ENCODE assay signal across 21 mouse cellular contexts in the genomic region with DNA sequence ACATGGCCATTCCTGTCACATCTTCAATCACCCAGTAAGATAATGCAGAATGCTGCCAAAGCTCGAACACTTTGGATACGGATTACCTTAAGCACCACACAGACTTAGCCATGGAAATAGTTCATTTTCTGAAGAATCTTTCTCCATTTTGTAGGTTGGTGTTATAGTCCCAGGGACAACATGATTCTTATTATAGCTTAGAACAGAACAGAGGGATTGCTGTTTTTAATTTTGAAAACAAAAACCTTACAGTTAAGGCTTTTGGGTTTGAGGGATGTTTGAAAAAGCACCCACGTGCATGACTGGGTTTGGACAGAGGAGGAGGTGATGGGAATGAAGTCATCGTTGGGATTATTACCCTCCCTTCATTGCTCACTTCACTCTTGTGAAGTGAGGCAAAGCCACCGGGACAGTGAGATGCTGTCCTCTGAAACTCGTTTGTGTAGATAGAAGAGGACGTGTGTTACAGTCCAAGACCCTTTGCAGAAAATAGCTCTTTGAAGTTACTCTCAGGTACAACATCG. TPM values are rescaled to one million over a fixed set of nuclear protein-coding genes. Genes with fewer than 3 reads are reported as not detected.
DNase-seq lines count a peak whose midpoint lies in the region; ATAC-seq and TF ChIP-seq lines count a peak whose summit lies in the region.
"Had no signal": no experiment of that assay in that cellular context is flagged by ENCODE, and none has a peak within 500 bp of the region (broad histone marks: within the 10 kb centered on the region; RNA-seq: fewer than 3 reads in every experiment).

No protein-coding gene starts in this region.

- DNase-seq in forebrain, embryonic 11.5 days (ENCODE audit: low spot score) = no peak
- no peak for DNase-seq in forebrain, embryonic 10.5 days (ENCODE audit: extremely low spot score, low spot score)
- no peak for DNase-seq in heart, adult 2 months
- DNase-seq in heart, postnatal 14 days = no peak
- DNase-seq in left cerebral cortex, adult 18-20 months (ENCODE audit: low spot score in 2 of 2) = peak; percentile 19 to 38
- DNase-seq in left cerebral cortex, postnatal 4 days = no peak
- peak; percentile 14 to 22 for DNase-seq in right cerebral cortex, adult 2 months (ENCODE audit: low spot score in 2 of 2)
- DNase-seq in right cerebral cortex, postnatal 25 days = no peak
- DNase-seq: adrenal gland, adult 8-10 months; B cell, adult 2 months; cerebellum, adult 18-20 months; cerebellum, adult 9-11 months; cerebellum, postnatal 36 days; gastrocnemius, postnatal 25 days had no signal

- intact Hi-C loops in heart, adult 2 months (cut with DNase I) = no loop called here
- intact Hi-C loops in heart, postnatal 14 days (cut with DNase I) = no loop called here
- intact Hi-C loops in left cerebral cortex, postnatal 4 days (cut with DNase I) = no loop called here

- H3K9me3 ChIP-seq in forebrain, embryonic 11.5 days (ENCODE audit: control insufficient read depth, low read length) = no peaks in the 10 kb centered on the region
- H3K9me3 ChIP-seq in forebrain, embryonic 10.5 days = no peaks in the 10 kb centered on the region
- H3K9me3 ChIP-seq: embryonic facial prominence, embryonic 13.5 days; heart, embryonic 10.5 days; heart, embryonic 15.5 days; hindbrain, embryonic 15.5 days had no signal

- no peaks in the 10 kb centered on the region for H3K4me1 ChIP-seq in forebrain, embryonic 11.5 days (replicated peaks; ENCODE audit: control insufficient read depth, insufficient read depth, low read length)
- peaks cover 16% of the 10 kb centered on the region for H3K4me1 ChIP-seq in forebrain, embryonic 10.5 days
- peaks cover 20% of the 10 kb centered on the region for H3K4me1 ChIP-seq in heart, adult 2 months (ENCODE audit: control insufficient read depth, insufficient read depth, low read length)

- TF ChIP-seq EP300 in heart, adult 2 months (IDR thresholded peaks at IDR 0.05; ENCODE audit: insufficient read depth, low read depth, low read length) = no peak

- H3K27ac ChIP-seq in forebrain, embryonic 11.5 days (ENCODE audit: low read depth, low read length) = no peak overlapping the region
- H3K27ac ChIP-seq in forebrain, embryonic 10.5 days = no peak overlapping the region
- peak overlapping the region; percentile 31 for H3K27ac ChIP-seq in heart, adult 2 months
- H3K27ac ChIP-seq: embryonic facial prominence, embryonic 13.5 days; heart, embryonic 10.5 days; heart, embryonic 15.5 days; hindbrain, embryonic 15.5 days had no signal

- TF ChIP-seq CTCF in heart, adult 2 months (IDR thresholded peaks at IDR 0.05) = no peak

- ATAC-seq in forebrain, embryonic 11.5 days (replicated peaks; ENCODE audit: low FRiP score) = 0 out of 2 replicates have a peak, but pooled peaks have one; percentile 18
- ATAC-seq: CD4-positive, CD25-positive, alpha-beta regulatory T cell, adult 4 months; forebrain, embryonic 14.5 days had no signal

- WGBS in forebrain, embryonic 11.5 days = 58% methylated on average over 8 of the region's 8 CpGs
- 73% methylated on average over 8 of the region's 8 CpGs for WGBS in forebrain, embryonic 10.5 days
- 62% methylated on average over 8 of the region's 8 CpGs for WGBS in heart, adult 2 months

- H3K9ac ChIP-seq in forebrain, embryonic 11.5 days (ENCODE audit: low read length) = no peak overlapping the region
- H3K9ac ChIP-seq in heart, adult 2 months (ENCODE audit: low read depth, low read length) = no peak overlapping the region
- H3K9ac ChIP-seq: embryonic facial prominence, embryonic 13.5 days; heart, embryonic 15.5 days; hindbrain, embryonic 15.5 days had no signal

- H3K4me2 ChIP-seq in forebrain, embryonic 11.5 days (ENCODE audit: low read depth, low read length, severe bottlenecking) = no peak overlapping the region
- H3K4me2 ChIP-seq: embryonic facial prominence, embryonic 13.5 days; heart, embryonic 15.5 days; hindbrain, embryonic 15.5 days had no signal

- H3K79me2 ChIP-seq in heart, adult 2 months (replicated peaks; ENCODE audit: control insufficient read depth, insufficient read depth, low read length) = peaks cover 12% of the 10 kb centered on the region

- no peak overlapping the region for H3K4me3 ChIP-seq in forebrain, embryonic 11.5 days (ENCODE audit: low read depth, low read length)
- no peak overlapping the region for H3K4me3 ChIP-seq in forebrain, embryonic 10.5 days
- no peak overlapping the region for H3K4me3 ChIP-seq in heart, adult 2 months
- H3K4me3 ChIP-seq: embryonic facial prominence, embryonic 13.5 days; heart, embryonic 10.5 days; heart, embryonic 15.5 days; hindbrain, embryonic 15.5 days had no signal

- H3K36me3 ChIP-seq in forebrain, embryonic 11.5 days (ENCODE audit: control insufficient read depth, insufficient read depth, low read length) = no peaks in the 10 kb centered on the region
- no peaks in the 10 kb centered on the region for H3K36me3 ChIP-seq in forebrain, embryonic 10.5 days (replicated peaks)
- H3K36me3 ChIP-seq in heart, adult 2 months (ENCODE audit: control insufficient read depth, insufficient read depth, low read length) = peaks cover 23% of the 10 kb centered on the region
- H3K36me3 ChIP-seq: embryonic facial prominence, embryonic 13.5 days; G1E; heart, embryonic 10.5 days; heart, embryonic 15.5 days; hindbrain, embryonic 15.5 days had no signal

- H3K27me3 ChIP-seq in forebrain, embryonic 11.5 days (ENCODE audit: control insufficient read depth, insufficient read depth, low read length) = no peaks in the 10 kb centered on the region
- H3K27me3 ChIP-seq in forebrain, embryonic 10.5 days (ENCODE audit: poor library complexity, severe bottlenecking) = no peaks in the 10 kb centered on the region
- H3K27me3 ChIP-seq in heart, adult 2 months (ENCODE audit: control insufficient read depth, insufficient read depth, low read length) = no peaks in the 10 kb centered on the region
- H3K27me3 ChIP-seq: embryonic facial prominence, embryonic 13.5 days; heart, embryonic 15.5 days; hindbrain, embryonic 15.5 days had no signal

- TF ChIP-seq POLR2A in heart, adult 2 months (IDR thresholded peaks at IDR 0.05; ENCODE audit: insufficient read depth, low read depth, low read length) = no peak

RNA-seq across cellular contexts. Expression of a gene that starts 18.2 kb away (rescaled TPM):
- 19.6 and 24.1 TPM in 2 replicates for polyA plus RNA-seq in forebrain, embryonic 11.5 days (2014; fragmentation: Nextera tagmentation; extraction: Ambion mirVana)
- polyA plus RNA-seq in forebrain, embryonic 10.5 days (2016; fragmentation: Nextera tagmentation; extraction: Ambion mirVana) = 15.9 and 16.0 TPM in 2 replicates
- total RNA-seq in heart, adult 2 months (2021) = 10 to 100 TPM; 55.0 to 60.2 TPM
- polyA plus RNA-seq in heart, adult 2 months (2012; rRNA removed) = 23.1 and 47.5 TPM in 2 replicates
- total RNA-seq in heart, postnatal 14 days (2021) = 10 to 100 TPM; 82.1 to 93.1 TPM
- 10 to 100 TPM; 64.6 to 77.5 TPM for total RNA-seq in left cerebral cortex, adult 18-20 months (2021)
- total RNA-seq in left cerebral cortex, postnatal 4 days (2021) = 10 to 100 TPM; 31.9 to 32.5 TPM
- polyA plus RNA-seq: G1E had no signal

Comparison
In these comparisons a context has a peak if more than half of its experiments do, and no peak if none do; other contexts are left out.
1. DNase-seq: peak in left cerebral cortex, adult 18-20 months (2 of 2) and right cerebral cortex, adult 2 months (2 of 2); none in forebrain, embryonic 11.5 days (single experiment), forebrain, embryonic 10.5 days (single experiment), heart, adult 2 months (0 of 2), heart, postnatal 14 days (0 of 2), left cerebral cortex, postnatal 4 days (single experiment) and right cerebral cortex, postnatal 25 days (single experiment).